Mouse (Mus musculus): ENCODE data around the gene Ifitm5.

Ifitm5 gene

DNA sequence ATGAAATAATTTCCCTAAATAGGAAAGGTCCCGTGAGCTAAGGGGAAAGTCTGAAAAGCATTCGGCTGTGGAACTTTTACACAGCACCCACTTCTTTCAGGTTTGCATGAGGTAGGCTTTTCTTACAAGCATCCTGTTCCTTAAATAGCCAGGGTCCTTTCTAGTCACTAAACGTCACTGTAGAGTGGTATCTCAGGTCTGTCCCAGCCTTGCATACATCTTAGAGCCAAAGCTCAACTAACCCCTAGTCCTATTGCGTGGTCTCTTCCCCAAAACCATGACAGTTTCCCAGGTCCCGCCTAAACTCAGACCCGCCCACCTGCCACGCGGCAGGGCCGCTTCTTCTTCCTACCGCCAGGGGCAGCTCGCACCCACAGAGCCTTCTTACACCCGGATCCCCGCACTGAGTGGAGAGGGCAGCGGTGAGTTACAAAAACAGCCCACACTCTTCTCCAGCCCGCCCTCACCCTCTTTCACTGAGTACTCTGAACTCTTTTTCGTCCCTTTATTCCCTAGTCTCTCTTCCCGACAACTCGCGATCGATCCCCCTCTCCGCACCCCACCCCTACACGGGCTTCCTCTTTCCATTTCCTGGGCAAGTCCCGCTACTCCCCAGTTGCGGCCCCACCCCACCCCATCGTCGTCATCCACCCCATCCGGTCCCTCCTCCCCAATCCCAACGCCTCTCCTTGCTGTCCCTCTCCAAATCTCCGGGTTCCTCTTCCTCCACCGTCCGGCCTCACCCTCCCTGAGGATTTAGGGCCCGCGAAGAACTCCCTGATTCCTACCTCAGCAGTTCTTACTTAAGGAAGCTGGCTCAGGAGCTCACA lies 8.7 kb downstream of the Ifitm5 start, which contains the start of gene Pgghg:
TSS of gene Pgghg (plus strand) at position 170 of the 830 bp plus-strand sequence.
- peak; percentile 90 for DNase-seq (ENCODE audit: low read depth)

DNA sequence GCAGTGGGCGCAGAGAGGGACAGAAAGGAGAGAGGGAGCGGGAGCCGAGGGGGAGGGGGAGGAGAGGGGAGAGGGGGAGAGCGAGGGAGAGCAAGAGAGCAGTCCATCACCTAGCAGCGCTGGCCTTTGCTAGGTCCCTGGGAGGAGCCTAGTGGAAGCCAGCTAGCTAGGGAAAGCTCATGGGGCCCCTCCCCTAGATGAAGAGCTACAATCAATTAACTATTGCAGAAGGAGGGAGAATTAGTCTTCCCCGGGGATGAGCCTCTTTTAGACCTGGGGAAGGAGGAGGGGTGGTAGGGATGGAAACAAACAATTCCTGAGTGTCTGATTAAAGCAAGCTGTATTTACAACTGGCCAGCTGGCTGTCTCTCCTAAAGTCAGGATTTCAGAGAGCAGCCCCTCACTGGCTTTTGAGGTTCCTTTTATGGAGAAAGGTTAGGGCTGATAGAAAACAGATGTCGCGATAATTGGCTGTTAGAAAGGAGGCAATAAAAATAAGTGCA lies 10.4 kb downstream of the Ifitm5 start:
- DNase-seq (ENCODE audit: low read depth), result no peak

DNA sequence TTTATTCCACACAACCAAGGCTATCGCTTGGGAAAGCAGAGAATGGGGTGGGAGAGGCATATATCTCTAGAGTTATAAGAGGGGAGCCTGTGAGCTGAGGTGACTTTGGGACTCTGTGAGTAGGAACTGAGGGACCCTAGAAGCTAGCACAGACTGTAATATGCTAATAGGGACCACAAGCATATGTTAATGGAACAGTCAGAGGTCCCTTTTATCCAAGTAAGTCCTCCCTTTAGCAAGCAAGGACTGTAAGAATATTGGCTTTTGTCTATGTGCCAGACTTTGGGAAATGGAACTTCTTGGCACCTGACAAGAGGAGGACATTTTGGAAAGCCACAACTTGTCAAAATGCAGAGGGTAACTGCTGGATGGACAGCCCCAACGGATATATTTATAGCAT lies 11.2 kb downstream of the Ifitm5 start:
- DNase-seq (ENCODE audit: low read depth), result no peak

DNA sequence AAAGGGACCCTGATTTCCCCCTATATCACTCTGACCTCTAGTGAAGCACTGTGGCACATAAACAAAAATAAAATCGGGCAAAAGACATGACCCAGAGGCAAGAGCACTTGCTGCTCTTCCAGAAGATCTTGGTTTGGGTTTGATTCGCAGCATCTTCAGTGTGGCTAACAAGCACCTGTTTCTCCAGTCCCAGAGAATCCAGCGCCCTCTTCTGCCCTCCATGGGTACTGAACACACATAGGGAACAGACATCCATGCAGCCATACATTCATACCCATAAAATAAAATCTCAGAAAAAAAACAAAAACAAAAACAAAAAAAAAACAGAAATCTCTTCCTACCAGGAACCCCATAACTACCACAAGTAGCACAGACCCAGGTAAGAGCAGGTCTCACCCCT lies 11.7 kb downstream of the Ifitm5 start:
- DNase-seq (ENCODE audit: low read depth), result peak; percentile 25

DNA sequence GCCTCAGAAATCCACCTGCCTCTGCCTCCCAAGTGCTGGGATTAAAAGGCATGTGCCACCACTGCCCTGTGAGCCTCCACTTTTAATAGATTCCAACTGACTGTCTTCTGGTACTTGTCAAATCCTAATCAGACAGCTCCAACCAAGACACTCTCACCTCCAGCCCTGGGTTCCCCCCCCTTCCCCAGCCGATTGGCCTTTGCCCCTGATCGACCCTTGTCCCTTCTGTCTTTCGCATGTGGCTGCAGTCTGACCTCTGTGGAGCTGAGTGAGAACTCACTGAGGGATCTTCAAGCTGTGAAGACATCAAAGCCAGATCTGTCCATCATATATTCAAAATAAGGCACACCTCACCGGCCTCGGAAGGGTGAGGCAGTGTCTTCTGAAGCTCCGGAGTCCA lies 22.9 kb downstream of the Ifitm5 start:
- DNase-seq (ENCODE audit: low read depth), result no peak

DNA sequence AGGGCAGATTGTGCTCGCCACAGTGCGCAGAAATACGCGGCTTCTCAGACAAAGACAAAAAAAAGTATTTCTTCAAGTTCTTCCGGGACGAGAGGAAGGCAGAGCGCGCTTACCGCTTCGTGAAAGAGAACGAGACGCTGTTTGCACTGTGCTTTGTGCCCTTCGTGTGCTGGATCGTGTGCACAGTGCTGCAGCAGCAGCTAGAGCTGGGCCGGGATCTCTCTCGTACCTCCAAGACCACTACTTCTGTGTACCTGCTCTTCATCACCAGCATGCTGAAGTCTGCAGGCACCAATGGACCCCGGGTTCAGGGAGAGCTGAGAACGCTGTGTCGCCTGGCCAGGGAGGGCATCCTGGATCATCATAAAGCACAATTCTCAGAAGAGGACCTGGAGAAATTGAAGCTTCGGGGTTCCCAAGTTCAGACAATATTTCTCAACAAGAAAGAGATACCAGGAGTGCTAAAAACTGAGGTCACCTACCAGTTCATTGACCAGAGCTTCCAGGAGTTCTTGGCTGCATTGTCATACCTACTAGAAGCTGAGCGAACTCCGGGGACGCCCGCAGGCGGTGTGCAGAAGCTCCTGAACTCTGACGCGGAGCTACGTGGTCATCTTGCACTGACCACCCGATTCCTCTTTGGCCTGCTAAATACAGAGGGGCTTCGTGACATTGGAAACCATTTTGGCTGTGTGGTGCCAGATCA lies 26.9 kb downstream of the Ifitm5 start:
- peak; percentile 41 for DNase-seq (ENCODE audit: low read depth)

DNA sequence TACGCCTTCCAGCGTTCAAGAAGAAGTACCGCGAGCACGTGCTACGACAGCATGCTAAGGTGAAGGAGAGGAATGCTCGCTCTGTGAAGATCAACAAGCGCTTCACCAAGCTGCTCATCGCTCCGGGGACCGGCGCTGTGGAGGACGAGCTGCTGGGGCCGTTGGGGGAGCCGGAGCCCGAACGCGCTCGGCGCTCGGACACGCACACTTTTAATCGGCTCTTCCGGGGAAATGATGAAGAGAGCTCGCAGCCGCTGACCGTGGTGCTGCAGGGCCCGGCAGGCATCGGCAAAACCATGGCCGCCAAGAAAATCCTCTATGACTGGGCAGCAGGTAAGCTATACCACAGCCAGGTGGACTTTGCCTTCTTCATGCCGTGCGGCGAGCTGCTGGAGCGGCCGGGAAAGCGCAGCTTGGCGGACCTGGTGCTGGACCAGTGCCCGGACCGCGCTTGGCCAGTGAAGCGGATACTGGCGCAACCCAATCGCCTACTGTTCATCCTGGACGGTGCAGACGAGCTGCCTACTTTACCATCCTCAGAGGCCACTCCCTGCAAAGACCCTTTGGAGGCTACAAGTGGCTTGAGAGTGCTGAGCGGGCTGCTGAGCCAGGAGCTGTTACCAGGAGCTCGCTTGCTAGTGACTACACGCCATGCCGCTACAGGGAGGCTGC lies 27.6 kb downstream of the Ifitm5 start:
- DNase-seq (ENCODE audit: low read depth), result peak; percentile 37

DNA sequence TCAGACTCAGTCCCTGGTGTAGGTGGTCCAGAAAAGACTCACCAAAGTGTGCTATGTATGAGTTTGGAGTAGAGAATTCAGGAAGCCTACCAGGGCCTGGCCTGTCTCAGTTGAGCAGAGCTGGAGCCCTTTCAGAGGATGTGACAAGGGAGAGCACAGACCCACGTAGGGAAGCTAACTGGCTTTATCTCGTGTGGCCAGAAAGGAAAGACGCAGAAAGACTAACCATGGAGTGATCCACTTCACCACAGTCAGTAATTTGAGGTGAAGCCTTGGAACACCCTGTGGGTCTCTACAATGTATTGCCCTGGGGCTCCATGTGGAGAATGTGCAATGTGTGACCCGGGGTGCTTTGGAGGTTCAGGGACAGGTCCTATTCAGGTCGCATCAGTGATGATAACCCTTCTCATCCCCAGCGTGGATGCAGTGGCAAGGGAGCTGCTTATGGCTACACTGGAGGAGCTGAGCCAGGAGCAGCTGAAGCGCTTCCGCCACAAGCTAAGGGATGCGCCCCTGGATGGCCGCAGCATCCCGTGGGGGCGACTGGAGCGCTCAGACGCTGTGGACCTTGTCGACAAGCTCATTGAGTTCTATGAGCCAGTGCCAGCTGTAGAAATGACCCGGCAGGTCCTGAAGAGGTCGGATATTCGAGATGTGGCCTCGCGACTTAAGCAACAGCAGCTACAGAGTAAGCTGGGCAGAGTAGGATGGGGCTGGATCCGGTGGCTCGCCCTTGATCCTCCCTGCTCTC lies 28.7 kb downstream of the Ifitm5 start:
- no peak for DNase-seq (ENCODE audit: low read depth)

DNA sequence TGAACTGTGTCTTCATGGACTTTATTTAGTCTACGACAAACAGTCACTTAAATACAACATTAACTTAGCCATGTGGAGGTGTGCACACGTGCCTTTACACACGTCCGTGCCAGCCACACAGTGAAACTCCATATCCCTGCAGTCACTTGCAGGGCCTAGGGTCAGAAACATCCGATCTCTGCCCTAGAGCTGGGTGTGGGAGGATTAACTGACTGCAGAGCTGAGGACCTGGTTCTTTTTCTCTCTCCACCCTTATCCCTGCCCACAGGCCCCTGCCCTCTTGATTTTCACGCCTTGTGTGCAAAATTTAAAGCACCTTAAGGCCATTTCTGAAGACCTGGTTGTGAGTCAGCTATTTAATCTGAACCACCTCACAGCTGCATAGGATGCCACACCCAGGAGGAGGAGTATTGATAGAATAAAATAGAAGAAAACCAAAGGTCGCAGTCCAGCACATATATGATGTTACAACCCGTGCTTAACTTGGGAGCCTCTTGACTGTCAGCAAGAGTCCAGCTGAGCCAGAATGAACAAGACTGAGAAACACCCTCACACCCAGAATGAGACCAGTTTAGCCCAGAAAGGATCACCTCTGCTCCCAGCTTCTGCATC lies 29.6 kb downstream of the Ifitm5 start, which contains the start of gene Nlrp6:
TSS of gene Nlrp6 (plus strand) at position 485 of the 612 bp plus-strand sequence.
- DNase-seq (ENCODE audit: low read depth), result no peak

DNA sequence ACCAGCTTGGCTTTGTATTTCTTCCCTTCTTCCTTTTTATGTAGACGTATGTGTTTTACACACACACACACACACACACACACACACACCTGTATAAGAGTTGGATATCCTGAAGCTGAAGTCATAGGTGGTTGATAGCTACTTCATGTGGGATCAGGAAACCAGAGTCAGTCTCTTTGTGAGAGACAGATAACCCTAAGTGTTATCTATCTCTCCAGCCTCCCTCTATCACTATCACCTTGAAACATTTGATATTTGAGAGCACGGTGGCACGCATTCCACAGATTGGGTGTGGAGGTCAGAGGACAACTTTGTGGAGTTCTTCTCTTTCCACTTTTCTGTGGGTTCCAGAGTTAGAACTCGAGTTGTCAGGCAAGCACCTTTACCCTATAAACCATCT lies 30.2 kb downstream of the Ifitm5 start:
- DNase-seq (ENCODE audit: low read depth), result no peak

DNA sequence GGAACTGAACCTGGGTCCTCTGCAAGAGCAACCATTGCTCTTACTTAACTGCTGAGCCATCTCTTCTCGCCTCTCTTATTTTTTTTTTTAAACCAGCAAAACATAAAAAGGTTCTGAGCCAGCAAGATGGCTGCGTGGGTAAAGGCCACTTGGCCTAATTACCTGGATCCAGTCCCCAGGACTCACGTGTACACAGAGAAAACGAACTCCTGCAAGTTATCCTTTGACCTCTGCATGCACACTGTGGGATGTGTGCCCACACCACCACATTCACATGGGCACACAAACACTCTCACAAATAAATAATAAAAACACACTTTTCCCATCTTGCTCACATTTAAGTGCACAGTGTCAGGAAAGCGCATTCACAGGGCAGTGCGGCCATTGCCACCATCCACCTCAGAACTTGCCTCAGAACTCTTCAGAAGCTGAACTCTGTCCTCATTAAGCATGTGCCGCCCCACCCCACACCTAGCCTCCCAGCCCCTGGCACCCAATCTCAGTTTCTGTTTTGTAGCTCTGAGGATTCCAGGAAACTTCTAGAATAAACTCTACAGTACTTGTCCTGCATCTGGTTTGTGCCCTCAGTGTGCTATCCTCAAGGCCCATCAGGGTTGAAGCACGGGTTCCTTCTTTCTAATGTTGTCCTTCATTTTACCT lies 35.9 kb downstream of the Ifitm5 start:
- DNase-seq (ENCODE audit: low read depth), result no peak

DNA sequence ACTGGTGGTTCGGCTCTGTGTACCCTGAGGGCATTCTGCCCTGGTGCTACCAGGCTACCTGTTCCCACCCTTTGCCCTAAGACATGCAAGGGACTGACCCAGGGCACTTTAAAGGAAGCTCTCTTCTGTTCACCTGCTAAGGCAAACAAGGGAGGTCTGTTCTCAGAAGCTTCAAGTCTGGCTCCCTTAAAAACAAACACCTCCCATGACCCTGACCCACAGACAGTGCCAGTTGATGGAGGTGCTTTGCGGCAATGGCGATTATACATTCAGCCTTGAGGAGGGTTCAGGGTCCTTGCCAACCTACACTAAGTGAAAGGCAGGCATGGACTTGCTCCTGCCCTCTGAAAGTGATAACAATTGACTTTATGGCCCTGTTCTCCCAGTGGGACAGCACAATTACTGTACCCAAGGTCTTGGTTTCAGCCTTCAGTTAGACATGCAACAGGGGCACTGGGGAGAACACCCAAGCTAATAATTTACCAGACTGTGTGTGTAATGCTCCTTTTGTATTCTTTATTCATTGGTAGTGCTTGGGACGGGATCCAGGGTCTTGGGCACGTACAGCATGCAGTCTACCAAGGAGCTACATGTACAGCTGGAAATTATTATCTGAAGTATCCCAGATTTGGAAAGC lies 37.1 kb downstream of the Ifitm5 start:
- DNase-seq (ENCODE audit: low read depth), result no peak

DNA sequence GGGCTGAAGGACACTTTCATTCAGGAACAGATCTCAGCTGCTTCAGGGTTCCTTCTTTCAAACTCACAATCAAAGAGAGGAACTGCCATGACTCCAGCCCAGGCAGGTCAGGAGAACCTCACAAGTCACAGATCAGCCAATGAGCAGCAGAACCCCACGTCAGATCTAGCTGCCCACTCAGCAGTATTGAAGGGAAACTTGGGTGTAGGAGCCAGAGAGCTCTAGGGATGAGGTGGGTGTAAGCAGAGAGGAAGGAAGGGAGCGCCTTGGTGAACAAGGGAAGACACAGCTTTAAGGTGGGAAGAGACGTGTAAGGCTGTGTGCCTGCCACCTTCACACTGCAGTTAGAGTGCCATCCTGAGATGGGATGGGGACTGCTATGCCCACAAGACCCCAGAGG lies 37.8 kb downstream of the Ifitm5 start:
- no peak for DNase-seq (ENCODE audit: low read depth)

DNA sequence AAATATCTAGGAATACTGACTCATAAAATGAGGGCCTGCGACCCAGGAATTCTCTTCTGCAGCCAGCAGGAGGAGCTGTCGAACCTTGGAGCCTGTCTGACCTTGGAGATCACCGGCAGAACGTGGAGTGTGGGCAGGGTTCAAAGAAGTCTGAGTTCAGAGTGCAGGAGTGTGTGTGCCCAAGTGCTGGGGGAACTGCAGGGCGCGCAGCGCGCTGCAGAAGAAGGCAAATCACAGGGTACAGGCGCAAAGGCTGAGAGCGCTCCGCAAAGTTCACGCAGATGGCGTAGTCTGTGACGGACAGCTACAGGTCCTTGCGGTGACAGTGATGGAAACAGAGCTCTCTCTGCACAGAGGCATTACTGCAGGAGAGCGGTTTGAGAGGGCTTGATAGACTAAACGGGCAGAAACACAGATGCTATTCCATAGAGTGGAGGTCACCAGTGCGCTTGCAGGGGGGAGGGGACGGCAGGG lies 41.4 kb downstream of the Ifitm5 start:
- DNase-seq (ENCODE audit: low read depth), result peak; percentile 82

DNA sequence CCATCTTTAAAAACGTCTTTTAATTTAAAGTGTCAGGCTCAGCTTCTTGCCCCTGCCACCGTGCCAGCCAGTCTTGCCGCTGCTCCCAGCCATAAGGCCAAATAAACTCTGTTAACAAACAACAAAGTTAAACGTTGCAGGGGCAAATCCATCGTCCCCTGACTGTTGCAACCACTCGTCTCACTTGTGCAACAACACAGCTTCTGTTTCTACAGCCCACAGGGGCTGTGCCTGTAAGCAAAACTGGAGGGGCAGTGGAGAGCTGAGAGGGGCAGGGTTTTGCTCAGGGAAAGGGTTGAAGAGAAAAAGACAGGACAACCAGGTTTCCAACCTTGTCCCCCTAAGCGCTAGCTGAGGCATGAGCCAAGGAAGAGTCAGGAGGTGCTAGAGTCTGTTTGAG lies 41.9 kb downstream of the Ifitm5 start:
- no peak for DNase-seq (ENCODE audit: low read depth)

DNA sequence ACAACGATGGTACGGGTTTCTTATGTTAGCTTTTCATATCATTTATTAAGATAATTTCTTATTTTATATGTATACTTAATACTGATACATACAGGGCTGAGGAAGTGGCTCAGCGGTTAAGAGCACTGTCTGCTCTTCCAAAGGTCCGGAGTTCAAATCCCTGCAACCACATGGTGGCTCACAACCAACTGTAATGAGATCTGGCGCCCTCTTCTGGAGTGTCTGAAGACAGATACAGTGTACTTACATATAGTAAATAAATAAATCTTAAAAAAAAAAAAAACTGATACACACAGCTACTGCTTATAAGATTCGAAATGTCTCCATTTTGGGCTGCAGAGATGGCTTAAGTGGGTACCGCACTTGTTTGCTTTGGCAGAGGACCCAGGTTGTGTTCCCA lies 42.4 kb downstream of the Ifitm5 start:
- DNase-seq (ENCODE audit: low read depth), result no peak

DNA sequence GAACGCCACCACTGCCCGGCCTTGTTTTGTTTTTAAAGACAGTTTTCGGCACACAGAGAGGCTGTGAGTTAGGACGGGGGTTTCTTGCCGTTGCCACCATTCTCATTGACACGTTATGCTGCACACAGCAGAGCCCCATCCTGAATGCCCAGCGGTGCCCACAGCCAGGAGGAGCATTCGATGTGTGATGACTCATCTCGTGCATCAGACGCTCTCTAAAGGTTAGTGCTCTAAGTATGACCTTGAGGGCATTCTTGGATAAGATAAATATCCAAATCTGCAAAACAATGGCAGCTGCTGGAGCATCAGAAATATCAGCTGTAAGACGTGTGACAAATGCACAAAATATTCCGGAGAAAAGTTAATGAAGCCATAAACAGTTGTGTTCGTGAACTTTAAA lies 43.0 kb downstream of the Ifitm5 start:
- no peak for DNase-seq (ENCODE audit: low read depth)

DNA sequence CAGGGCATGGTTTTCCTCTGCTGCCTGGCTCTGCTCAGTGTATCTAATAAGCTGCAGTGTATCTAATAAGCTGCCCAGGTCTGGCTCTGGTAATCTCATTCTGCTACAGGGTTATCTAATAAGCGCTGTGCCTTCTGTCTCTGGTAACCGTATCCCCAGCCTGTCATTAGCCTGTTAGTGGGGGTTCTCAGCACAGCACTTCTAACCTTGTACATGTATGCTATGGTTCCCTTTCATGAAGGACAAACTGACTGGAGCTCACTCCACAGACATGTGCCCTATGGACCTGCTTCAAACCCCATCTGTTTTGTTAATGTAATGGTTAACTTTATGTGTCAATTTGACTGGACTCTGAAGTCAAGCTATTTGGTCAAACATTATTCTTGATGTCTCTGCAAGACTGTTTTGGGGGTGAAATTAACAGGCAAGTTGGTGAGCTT lies 44.4 kb downstream of the Ifitm5 start:
- DNase-seq (ENCODE audit: low read depth), result no peak

DNA sequence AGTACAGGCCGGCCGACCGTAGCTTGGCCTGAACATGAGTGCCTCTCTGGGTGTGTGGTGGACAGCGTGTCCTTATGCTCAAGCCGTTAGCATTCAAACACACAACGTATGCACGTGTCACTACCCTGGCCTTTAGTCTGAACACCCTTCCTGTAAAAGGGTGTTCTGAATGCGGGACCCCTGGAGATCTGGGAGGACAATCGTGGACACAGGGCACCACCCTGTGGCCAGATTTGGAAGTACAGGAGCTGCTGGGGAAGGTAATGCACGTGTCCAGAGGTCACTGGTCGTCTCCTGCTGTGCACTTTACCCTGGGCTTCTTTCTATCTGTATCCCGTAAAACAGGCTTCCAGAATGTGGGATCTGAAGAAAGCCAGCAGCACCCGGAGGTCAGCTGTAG lies 46.9 kb downstream of the Ifitm5 start:
- DNase-seq (ENCODE audit: low read depth), result peak; percentile 78

All from naive thymus-derived CD4-positive, alpha-beta T cell, adult 2 months (primary cell).